Mouse (Mus musculus) CH12.LX (cell line): ENCODE results near the gene Fam120a. TPM values are rescaled to one million over a fixed set of nuclear protein-coding genes. Genes with fewer than 3 reads are reported as not detected.

Experiments
- polyA plus RNA-seq: library from polyadenylated mRNA; unstranded; fragments of >175 nt; gene quantifications from 2 replicates; pipeline ENCODE4 v1.2.1, GENCODE M21; 2012; ENCODE audit warnings: low read depth; ENCODE audit not compliant: insufficient read length
- total RNA-seq, 2 experiments: library from RNA; depleted of rRNA; stranded (reverse); fragments of 300-350 nt in 1 of 2; fragments of >200 nt in 1 of 2; gene quantifications; 2 replicates each; pipeline ENCODE4 v1.2.3; 2012 to 2014

Fam120a gene
- total and polyA plus RNA-seq, 3 experiments = 70.0 to 122 (median 82.6) TPM

Other genes with a start within 250 kb of the Fam120a start
- 6.3 and 6.7 TPM in 2 replicates for gene Phf2, start 96.9 kb downstream of the Fam120a start, total RNA-seq (2012; rRNA removed)
- 1.4 and 2.3 TPM in 2 replicates for gene Phf2, start 96.9 kb downstream of the Fam120a start, total RNA-seq (2014; rRNA removed)
- 12.2 and 14.2 TPM in 2 replicates for gene Phf2, start 96.9 kb downstream of the Fam120a start, polyA plus RNA-seq
- 0.04 TPM in 1 of 2 replicates, not detected in the other for gene Wnk2, start 180.0 kb upstream of the Fam120a start, total RNA-seq (2012; rRNA removed)
- not detected in 2 replicates for gene Wnk2, start 180.0 kb upstream of the Fam120a start, total RNA-seq (2014; rRNA removed)
- gene Wnk2, start 180.0 kb upstream of the Fam120a start, polyA plus RNA-seq = not detected in 2 replicates
- 12.7 and 14.2 TPM in 2 replicates for gene Ninj1, start 219.5 kb upstream of the Fam120a start, total RNA-seq (2012; rRNA removed)
- 18.8 and 21.2 TPM in 2 replicates for gene Ninj1, start 219.5 kb upstream of the Fam120a start, total RNA-seq (2014; rRNA removed)
- 24.9 and 25.2 TPM in 2 replicates for gene Ninj1, start 219.5 kb upstream of the Fam120a start, polyA plus RNA-seq
- 4.9 and 5.2 TPM in 2 replicates for gene Card19, start 248.0 kb upstream of the Fam120a start, total RNA-seq (2012; rRNA removed)
- gene Card19, start 248.0 kb upstream of the Fam120a start, total RNA-seq (2014; rRNA removed) = 3.8 and 3.9 TPM in 2 replicates
- gene Card19, start 248.0 kb upstream of the Fam120a start, polyA plus RNA-seq = 5.7 and 9.3 TPM in 2 replicates